In the genomic region with DNA sequence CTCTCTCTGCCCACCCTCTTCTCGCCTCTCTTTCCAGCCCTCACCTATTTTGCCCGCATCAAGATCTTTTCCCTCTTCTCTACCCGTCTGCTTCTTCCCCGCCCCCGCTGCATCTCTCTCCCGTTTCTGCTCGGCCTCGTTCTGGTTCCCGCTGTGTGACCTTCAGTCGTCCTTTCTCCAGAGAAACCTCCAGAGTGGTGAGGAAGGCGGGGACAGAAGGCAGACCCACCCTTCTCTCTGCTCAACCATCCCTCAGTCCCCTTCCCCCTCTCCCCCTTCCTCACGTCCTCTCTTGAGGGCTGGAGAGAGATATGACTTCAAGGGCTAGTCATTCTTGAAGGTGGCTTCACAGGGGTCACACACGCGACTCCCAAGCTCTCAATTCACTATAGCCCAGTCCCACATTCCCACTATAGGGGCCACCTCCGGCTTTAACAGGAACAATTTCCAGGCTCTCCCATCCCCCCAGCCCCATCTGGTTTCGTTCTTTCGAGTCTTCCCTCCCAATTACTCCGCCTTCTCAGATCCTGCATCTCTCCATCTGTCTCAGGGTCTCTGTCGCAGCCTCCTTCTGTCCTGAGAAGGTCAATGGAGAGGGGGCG, we compare ENCODE assay signal across 8 mouse cellular contexts. TPM values are rescaled to one million over a fixed set of nuclear protein-coding genes. Genes with fewer than 3 reads are reported as not detected.
A peak's percentile ranks its signal among the peaks of the same experiment; 100 is the strongest.
DNase-seq lines count a peak whose midpoint lies in the region; ATAC-seq lines count a peak whose summit lies in the region.
"Had no signal": no experiment of that assay in that cellular context is flagged by ENCODE, and none has a peak within 500 bp of the region (broad histone marks: within the 10 kb centered on the region; RNA-seq: fewer than 3 reads in every experiment).

No protein-coding gene starts in this region.

- 0 out of 2 replicates have a peak overlapping the region, but pooled peaks have one; percentile 1 for H3K4me3 ChIP-seq in forebrain, embryonic 11.5 days (ENCODE audit: low read depth, low read length)
- peak overlapping the region; percentile 23 for H3K4me3 ChIP-seq in neural tube, embryonic 15.5 days (replicated peaks)

- no peak for ATAC-seq in forebrain, embryonic 11.5 days (replicated peaks; ENCODE audit: low FRiP score)
- peak; percentile 22 for ATAC-seq in neural tube, embryonic 15.5 days (ENCODE audit: low FRiP score)
- ATAC-seq in megakaryocyte, adult 5-6 weeks (ENCODE audit: poor library complexity, severe bottlenecking) = no peak

- peak; percentile 65 for DNase-seq in cerebellum, adult 8-10 months
- no peak for DNase-seq in forebrain, embryonic 11.5 days (ENCODE audit: low spot score)
- DNase-seq in layer of hippocampus, postnatal 36 days = peak; percentile 59 to 69
- DNase-seq in thymus, adult 18-20 months = no peak
- DNase-seq in kidney, adult 18-20 months = no peak

- H3K27me3 ChIP-seq in forebrain, embryonic 11.5 days (ENCODE audit: control insufficient read depth, insufficient read depth, low read length) = peaks cover 50% of the 10 kb centered on the region
- H3K27me3 ChIP-seq in neural tube, embryonic 15.5 days (replicated peaks) = peaks cover 14% of the 10 kb centered on the region

- H3K4me1 ChIP-seq in forebrain, embryonic 11.5 days (replicated peaks; ENCODE audit: control insufficient read depth, insufficient read depth, low read length) = peaks cover 25% of the 10 kb centered on the region
- peaks cover 56% of the 10 kb centered on the region for H3K4me1 ChIP-seq in neural tube, embryonic 15.5 days

- no peak overlapping the region; the same call in 1 of the 2 replicates for H3K9ac ChIP-seq in forebrain, embryonic 11.5 days (ENCODE audit: low read length)
- peak overlapping the region; percentile 56 for H3K9ac ChIP-seq in neural tube, embryonic 15.5 days (replicated peaks)

- peak overlapping the region; percentile 74 for H3K27ac ChIP-seq in forebrain, embryonic 11.5 days (ENCODE audit: low read depth, low read length)
- peak overlapping the region; percentile 95 for H3K27ac ChIP-seq in neural tube, embryonic 15.5 days (replicated peaks)
- H3K27ac ChIP-seq: kidney, postnatal 0 days had no signal

- 6% methylated on average over 20 of the region's 20 CpGs for WGBS in forebrain, embryonic 11.5 days
- 5% methylated on average over 20 of the region's 20 CpGs for WGBS in neural tube, embryonic 15.5 days

- H3K9me3 ChIP-seq in forebrain, embryonic 11.5 days (ENCODE audit: control insufficient read depth, low read length) = no peaks in the 10 kb centered on the region
- H3K9me3 ChIP-seq in neural tube, embryonic 15.5 days (replicated peaks) = no peaks in the 10 kb centered on the region

- peak overlapping the region; percentile 24; the same call in 1 of the 2 replicates for H3K4me2 ChIP-seq in forebrain, embryonic 11.5 days (ENCODE audit: low read depth, low read length, severe bottlenecking)
- peak overlapping the region; percentile 57 for H3K4me2 ChIP-seq in neural tube, embryonic 15.5 days

- H3K36me3 ChIP-seq in forebrain, embryonic 11.5 days (ENCODE audit: control insufficient read depth, insufficient read depth, low read length) = no peaks in the 10 kb centered on the region; the same call in 1 of the 2 replicates
- peaks cover 13% of the 10 kb centered on the region for H3K36me3 ChIP-seq in neural tube, embryonic 15.5 days

RNA-seq across cellular contexts. Expression of gene Atp1a3, which starts 3.4 kb away (rescaled TPM):
- polyA plus RNA-seq in forebrain, embryonic 11.5 days (2014; fragmentation: Nextera tagmentation; extraction: Ambion mirVana) = 36.3 and 40.2 TPM in 2 replicates
- 1,000 to 10,000 TPM; 2,432 to 2,476 TPM for total RNA-seq in layer of hippocampus, postnatal 36 days (2021)
- polyA plus RNA-seq in neural tube, embryonic 15.5 days (2015; fragmentation: Nextera tagmentation; extraction: Ambion mirVana) = 538 and 586 TPM in 2 replicates
- total RNA-seq in megakaryocyte, adult 5-6 weeks (2015) = 126 and 128 TPM in 2 replicates
- total RNA-seq in megakaryocyte, adult 5-6 weeks (2017) = 61.6 and 106 TPM in 2 replicates

RNA-seq across cellular contexts. Expression of gene Rabac1, which starts 36.6 kb away (rescaled TPM):
- polyA plus RNA-seq in forebrain, embryonic 11.5 days (2014; fragmentation: Nextera tagmentation; extraction: Ambion mirVana) = 82.6 and 87.3 TPM in 2 replicates
- 100 to 1,000 TPM; 267 to 288 TPM for total RNA-seq in layer of hippocampus, postnatal 36 days (2021)
- 297 and 336 TPM in 2 replicates for polyA plus RNA-seq in neural tube, embryonic 15.5 days (2015; fragmentation: Nextera tagmentation; extraction: Ambion mirVana)
- 85.5 and 102 TPM in 2 replicates for total RNA-seq in megakaryocyte, adult 5-6 weeks (2015)
- total RNA-seq in megakaryocyte, adult 5-6 weeks (2017) = 73.1 and 79.3 TPM in 2 replicates

Comparison
In these comparisons a context has a peak if more than half of its experiments do, and no peak if none do; other contexts are left out.
1. DNase-seq: peak in cerebellum, adult 8-10 months (single experiment) and layer of hippocampus, postnatal 36 days (2 of 2); none in forebrain, embryonic 11.5 days (single experiment), thymus, adult 18-20 months (0 of 2) and kidney, adult 18-20 months (single experiment).
2. RNA of gene Atp1a3, which starts 3.4 kb away (total RNA-seq): 2,432 to 2,476 TPM in layer of hippocampus, postnatal 36 days; 61.6 to 128 TPM in megakaryocyte, adult 5-6 weeks; every median in the first group is over 10 times any median in the second.